Mouse (Mus musculus) ovary, postnatal 36 days (tissue): Measurements from ENCODE around the gene Olfr266.

Source experiments
- DNase-seq: peaks from one replicate; pipeline ENCODE4 v3.0.0; 2022; ENCODE audit warnings: low spot score, mixed read lengths

Gene Olfr266

GRCm38 (mm10) chr3:106826187-106826586 is at the start of gene Olfr266:
Gene Olfr266, minus strand, starts transcription at chr3:106826287.
- no peak for DNase-seq

GRCm38 (mm10) chr3:106875626-106876025 is 49.5 kb upstream of the Olfr266 start:
- DNase-seq: no peak

- no peak for DNase-seq
Measured at GRCm38 (mm10) chr3:106872893-106873292, 46.8 kb upstream of the Olfr266 start.

GRCm38 (mm10) chr3:106832107-106832506 is 6.0 kb upstream of the Olfr266 start:
- no peak for DNase-seq

- DNase-seq: no peak
Measured at GRCm38 (mm10) chr3:106817676-106818075, 8.4 kb downstream of the Olfr266 start.

GRCm38 (mm10) chr3:106808972-106809695 is 17.0 kb downstream of the Olfr266 start:
- DNase-seq: no peak

- DNase-seq: no peak
Measured at GRCm38 (mm10) chr3:106798079-106798478, 28.0 kb downstream of the Olfr266 start.

- no peak for DNase-seq
Measured at GRCm38 (mm10) chr3:106789930-106790329, 36.2 kb downstream of the Olfr266 start, which contains the start of gene Cd53. Gene Cd53, minus strand, starts transcription at chr3:106790149.

- DNase-seq: no peak
Measured at GRCm38 (mm10) chr3:106788440-106788887, 37.6 kb downstream of the Olfr266 start.

GRCm38 (mm10) chr3:106787972-106788371 is 38.1 kb downstream of the Olfr266 start:
- DNase-seq: no peak

- no peak for DNase-seq
Measured at GRCm38 (mm10) chr3:106785130-106785529, 41.0 kb downstream of the Olfr266 start.

- no peak for DNase-seq
Measured at GRCm38 (mm10) chr3:106771834-106772233, 54.3 kb downstream of the Olfr266 start.
